Mouse (Mus musculus) right cerebral cortex, postnatal 10 days (tissue): ENCODE results near the gene Trp53rkb.

Experiments
- DNase-seq, 2 experiments: peaks; one replicate each; pipeline ENCODE4 v3.0.0; 2021; ENCODE audit warnings: low spot score in 2 of 2

Gene Trp53rkb

GRCm38 (mm10) chr2:166799615-166800472 lies 7.5 kb downstream of the Trp53rkb start:
- DNase-seq = no peak

- no peak for DNase-seq
These were observed 8.1 kb downstream of the Trp53rkb start for GRCm38 (mm10) chr2:166800473-166800857.

GRCm38 (mm10) chr2:166801436-166801835 lies 9.1 kb downstream of the Trp53rkb start:
- DNase-seq = no peak

- no peak for DNase-seq
These were observed 11.0 kb downstream of the Trp53rkb start for GRCm38 (mm10) chr2:166803298-166803697.

GRCm38 (mm10) chr2:166805250-166806172 lies 13.2 kb downstream of the Trp53rkb start, which contains the start of gene Arfgef2:
TSS of gene Arfgef2 (plus strand) at chr2:166805588.
- DNase-seq = peak; percentile 93

GRCm38 (mm10) chr2:166806173-166806705 lies 13.9 kb downstream of the Trp53rkb start:
- DNase-seq = no peak

GRCm38 (mm10) chr2:166806813-166807212 lies 14.5 kb downstream of the Trp53rkb start:
- no peak for DNase-seq

GRCm38 (mm10) chr2:166809499-166809898 lies 17.2 kb downstream of the Trp53rkb start:
- DNase-seq = no peak

GRCm38 (mm10) chr2:166810821-166811220 lies 18.5 kb downstream of the Trp53rkb start:
- DNase-seq = no peak

GRCm38 (mm10) chr2:166818463-166819143 lies 26.3 kb downstream of the Trp53rkb start:
- DNase-seq = no peak

GRCm38 (mm10) chr2:166819849-166820248 lies 27.5 kb downstream of the Trp53rkb start:
- no peak for DNase-seq

- no peak for DNase-seq
These were observed 28.5 kb downstream of the Trp53rkb start for GRCm38 (mm10) chr2:166820844-166821243.

- no peak for DNase-seq
These were observed 29.1 kb downstream of the Trp53rkb start for GRCm38 (mm10) chr2:166821406-166821805.

GRCm38 (mm10) chr2:166822119-166822826 lies 29.9 kb downstream of the Trp53rkb start:
- DNase-seq = no peak

- no peak for DNase-seq
These were observed 30.6 kb downstream of the Trp53rkb start for GRCm38 (mm10) chr2:166822901-166823300.

- DNase-seq = no peak
These were observed 32.1 kb downstream of the Trp53rkb start for GRCm38 (mm10) chr2:166824386-166824785.

GRCm38 (mm10) chr2:166824998-166825397 lies 32.7 kb downstream of the Trp53rkb start:
- no peak for DNase-seq

- DNase-seq = no peak
These were observed 34.3 kb downstream of the Trp53rkb start for GRCm38 (mm10) chr2:166826491-166827224.

GRCm38 (mm10) chr2:166828306-166828705 lies 36.0 kb downstream of the Trp53rkb start:
- DNase-seq = no peak

GRCm38 (mm10) chr2:166830350-166830749 lies 38.0 kb downstream of the Trp53rkb start:
- DNase-seq = no peak
